Mouse (Mus musculus) heart, adult 2 months (tissue): ENCODE data around the gene Commd2.

Source experiments
- CTCF ChIP-seq: fragments of 200-600 bp; IDR thresholded peaks from 2 replicates; pipeline ENCODE4 v1.8.1; 2022; ENCODE audit warnings: antibody characterized with exemption, mild to moderate bottlenecking, moderate library complexity
- EP300 ChIP-seq: fragments of 200-500 bp; IDR thresholded peaks from 2 replicates; pipeline ENCODE4 v1.6.1; 2011; ENCODE audit warnings: low read depth, low read length, control low read depth; ENCODE audit not compliant: insufficient read depth
- POLR2A ChIP-seq: fragments of 200-500 bp; IDR thresholded peaks from 2 replicates; pipeline ENCODE4 v1.6.1; 2011; ENCODE audit warnings: mild to moderate bottlenecking, low read depth, low read length, control low read depth; ENCODE audit not compliant: insufficient read depth

DNA sequence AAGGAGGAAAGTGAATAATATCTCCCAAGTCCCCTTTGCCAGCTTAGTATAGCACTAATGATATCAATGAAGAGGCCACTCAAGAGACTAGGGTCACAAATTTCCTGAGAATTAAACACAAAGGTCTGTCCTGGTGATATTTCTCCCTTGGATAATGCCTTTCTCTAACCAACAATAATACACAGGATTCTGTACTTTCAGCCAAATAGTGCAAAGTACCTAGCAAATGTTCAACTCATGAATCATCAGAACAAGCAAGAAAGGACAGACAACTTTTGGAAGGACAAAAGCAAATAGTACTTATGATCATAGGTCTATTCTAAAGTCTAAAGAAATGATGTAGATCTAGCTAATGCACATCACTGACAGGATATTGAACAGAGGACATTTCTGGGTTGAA, 56.0 kb downstream of the Commd2 start:
- TF ChIP-seq CTCF: no peak
- TF ChIP-seq POLR2A: no peak
- TF ChIP-seq EP300: no peak
